Mouse (Mus musculus) lung, embryonic 14.5 days (tissue): ENCODE results near the gene Rps27l. TPM values are rescaled to one million over a fixed set of nuclear protein-coding genes. Genes with fewer than 3 reads are reported as not detected.

Source experiments
- ATAC-seq: fragments of 200-750 bp; cut with Nextera tagmentation; 2 replicates; pipeline ENCODE4 v1.8.0; 2017; ENCODE audit warnings: mild to moderate bottlenecking, moderate TSS enrichment, moderate library complexity; ENCODE audit not compliant: insufficient read depth
- DNase-seq: peaks from one replicate; pipeline ENCODE4 v3.0.0-alpha.2; 2015
- H3K27ac ChIP-seq: fragments of 300-500 bp; sonication (generic); 2 replicates; pipeline ENCODE4 v1.5.1; 2014; ENCODE audit warnings: low read depth, mild to moderate bottlenecking, moderate library complexity
- H3K27me3 ChIP-seq: fragments of 300-500 bp; sonication (generic); 2 replicates; pipeline ENCODE4 v1.6.1; 2014; ENCODE audit warnings: low read length, control low read depth; ENCODE audit not compliant: insufficient read depth
- H3K36me3 ChIP-seq: fragments of 300-500 bp; sonication (generic); 2 replicates; pipeline ENCODE4 v1.6.1; 2014; ENCODE audit warnings: control low read depth; ENCODE audit not compliant: insufficient read depth
- H3K4me1 ChIP-seq: fragments of 300-500 bp; sonication (generic); 2 replicates; pipeline ENCODE4 v1.6.1; 2014; ENCODE audit warnings: antibody characterized with exemption, control low read depth; ENCODE audit not compliant: insufficient read depth
- H3K4me2 ChIP-seq: fragments of 300-500 bp; sonication (generic); 2 replicates; pipeline ENCODE4 v1.6.1; 2014; ENCODE audit warnings: mild to moderate bottlenecking
- H3K4me3 ChIP-seq: fragments of 300-500 bp; sonication (generic); 2 replicates; pipeline ENCODE4 v1.5.1; 2014; ENCODE audit warnings: low read depth, low read length
- H3K9ac ChIP-seq: fragments of 300-500 bp; sonication (generic); 2 replicates; pipeline ENCODE4 v1.6.1; 2014
- H3K9me3 ChIP-seq: fragments of 300-500 bp; sonication (generic); 2 replicates; pipeline ENCODE4 v1.6.1; 2016; ENCODE audit warnings: low read depth, low read length, control low read depth
- CTCF ChIP-seq: IDR thresholded peaks from 2 replicates; pipeline ENCODE4 v1.5.1; 2016; ENCODE audit warnings: antibody characterized with exemption, low read depth
- WGBS: fragments of 180-500 bp; shearing (Covaris S2); extraction: QIAGEN DNeasy Blood & Tissue Kit; methylation state at CpG from one replicate; pipeline ENCODE4 v1.1.7; 2014; 5-methylcytosine and 5-hydroxymethylcytosine counted together
- polyA plus RNA-seq: library from polyadenylated mRNA; unstranded; fragments of >200 nt; fragmentation: Nextera tagmentation; extraction: Ambion mirVana; gene quantifications from 2 replicates; pipeline ENCODE4 v1.2.1, GENCODE M21; 2014

The Rps27l gene
- polyA plus RNA-seq, 1 experiment from 2014 or later: 656 TPM

DNA sequence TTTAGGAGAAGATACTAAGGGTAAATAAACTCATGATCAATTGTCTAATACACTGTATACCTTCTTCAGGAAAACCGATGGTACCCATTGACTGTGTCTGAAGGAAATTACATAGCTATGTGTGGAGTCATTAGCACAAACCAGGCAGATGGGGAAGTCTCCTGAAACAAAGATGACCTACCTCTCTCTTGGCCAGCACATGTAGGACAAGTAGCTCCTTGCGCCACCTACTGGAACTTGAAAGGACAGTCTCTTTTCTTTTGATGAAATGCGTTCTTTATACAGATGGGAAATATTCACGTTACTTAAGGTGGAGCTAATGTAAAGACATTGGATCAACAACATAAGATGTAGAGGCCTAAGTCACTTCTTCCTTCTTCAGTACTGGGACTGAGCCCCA lies 7.0 kb upstream of the Rps27l start:
- H3K27me3 ChIP-seq: no peaks in the 10 kb centered on the region
- H3K27ac ChIP-seq: no peak overlapping the region
- ATAC-seq: peak; percentile 49
- no peak overlapping the region for H3K4me2 ChIP-seq
- H3K9me3 ChIP-seq: no peaks in the 10 kb centered on the region
- no peaks in the 10 kb centered on the region for H3K36me3 ChIP-seq
- 9% methylated on average over 4 of the region's 4 CpGs for WGBS
- H3K4me1 ChIP-seq: no peaks in the 10 kb centered on the region
- peak; percentile 86 for TF ChIP-seq CTCF
- DNase-seq: peak; percentile 92
- no peak overlapping the region for H3K4me3 ChIP-seq
- no peak overlapping the region for H3K9ac ChIP-seq

DNA sequence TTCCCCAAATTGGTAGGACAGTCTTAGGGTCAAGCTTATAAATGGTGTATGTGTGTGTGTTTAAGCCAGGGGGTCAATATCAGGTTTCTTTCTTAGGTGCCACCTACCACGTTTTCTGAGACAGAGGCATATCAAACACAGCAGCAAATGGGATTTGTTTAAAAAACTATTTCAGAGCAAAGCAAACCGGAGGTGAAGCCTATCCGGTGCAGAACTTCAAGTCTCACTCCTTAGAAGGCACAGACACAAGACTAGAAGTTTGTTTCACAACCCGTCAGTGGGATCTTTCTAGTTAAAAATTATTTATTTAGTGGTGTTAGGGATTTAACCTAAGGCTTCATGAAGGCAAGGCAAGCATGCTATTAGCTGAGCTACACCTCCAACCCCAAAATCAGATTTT lies 725 bp upstream of the Rps27l start:
- TF ChIP-seq CTCF: no peak
- peak overlapping the region; percentile 96 for H3K27ac ChIP-seq
- H3K27me3 ChIP-seq: no peaks in the 10 kb centered on the region
- no peaks in the 10 kb centered on the region for H3K9me3 ChIP-seq
- peak overlapping the region; percentile 81 for H3K4me2 ChIP-seq
- H3K4me1 ChIP-seq: peaks cover 6% of the 10 kb centered on the region
- no peak for DNase-seq
- no peak for ATAC-seq
- H3K9ac ChIP-seq: peak overlapping the region; percentile 93
- H3K36me3 ChIP-seq: peaks cover 17% of the 10 kb centered on the region
- 7% methylated on average over 4 of the region's 4 CpGs for WGBS
- peak overlapping the region; percentile 94 for H3K4me3 ChIP-seq

DNA sequence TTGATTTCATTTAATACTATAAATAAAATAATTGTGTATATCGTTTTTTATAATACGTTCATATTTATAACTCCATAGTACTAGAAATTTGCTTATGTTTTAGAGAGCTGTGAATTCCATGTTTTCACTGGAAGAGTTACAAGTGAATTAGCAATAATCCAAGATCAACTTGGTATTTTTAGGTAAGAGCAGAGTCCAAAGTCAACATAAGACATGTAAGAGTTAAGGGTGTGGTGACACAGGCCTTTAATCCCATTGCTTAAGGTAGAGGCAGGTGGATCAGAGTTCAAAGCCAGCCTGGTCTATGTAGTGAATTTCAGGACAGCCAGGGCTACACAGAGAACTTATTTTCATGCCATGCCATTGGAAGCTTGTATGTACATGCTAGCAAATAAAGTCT lies 2.6 kb downstream of the Rps27l start:
- no peak for DNase-seq
- no peak overlapping the region for H3K9ac ChIP-seq
- no peak overlapping the region for H3K4me3 ChIP-seq
- no peak overlapping the region for H3K4me2 ChIP-seq
- H3K27me3 ChIP-seq: no peaks in the 10 kb centered on the region
- WGBS: 94% methylated on average over 2 of the region's 2 CpGs
- no peaks in the 10 kb centered on the region for H3K9me3 ChIP-seq
- no peak for ATAC-seq
- H3K36me3 ChIP-seq: peaks cover 17% of the 10 kb centered on the region
- no peak overlapping the region for H3K27ac ChIP-seq
- no peak for TF ChIP-seq CTCF
- peaks cover 6% of the 10 kb centered on the region for H3K4me1 ChIP-seq

DNA sequence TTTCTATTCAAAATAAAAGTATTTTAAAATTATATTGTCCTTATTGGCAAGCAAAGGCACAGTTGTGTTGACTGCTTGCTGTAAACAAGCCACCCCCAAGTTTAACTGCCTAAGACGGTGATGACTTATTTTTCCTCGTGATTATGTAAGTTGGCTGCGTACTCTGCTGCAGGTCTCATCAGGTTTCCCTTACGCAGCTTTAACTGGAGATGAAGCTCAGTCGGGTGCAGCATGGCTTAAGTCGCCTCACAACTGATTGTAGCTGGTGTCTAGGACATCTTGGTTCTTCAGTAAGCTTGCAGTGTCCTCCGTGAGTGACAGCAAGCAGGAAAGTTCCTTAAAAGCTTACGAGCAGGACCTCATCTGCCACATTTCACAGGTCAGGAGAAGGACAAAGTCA lies 6.4 kb downstream of the Rps27l start:
- Histone ChIP-seq H3K4me3 (no peak overlapping the region), H3K4me2 (no peak overlapping the region), H3K36me3 (peaks cover 19% of the 10 kb centered on the region), H3K9me3 (no peaks in the 10 kb centered on the region), H3K9ac (no peak overlapping the region), H3K4me1 (no peaks in the 10 kb centered on the region), H3K27ac (no peak overlapping the region), H3K27me3 (no peaks in the 10 kb centered on the region)
- ATAC-seq (no peak), DNase-seq (no peak)
- WGBS: 66% methylated on average over 8 of the region's 8 CpGs
- TF ChIP-seq CTCF: no peak

DNA sequence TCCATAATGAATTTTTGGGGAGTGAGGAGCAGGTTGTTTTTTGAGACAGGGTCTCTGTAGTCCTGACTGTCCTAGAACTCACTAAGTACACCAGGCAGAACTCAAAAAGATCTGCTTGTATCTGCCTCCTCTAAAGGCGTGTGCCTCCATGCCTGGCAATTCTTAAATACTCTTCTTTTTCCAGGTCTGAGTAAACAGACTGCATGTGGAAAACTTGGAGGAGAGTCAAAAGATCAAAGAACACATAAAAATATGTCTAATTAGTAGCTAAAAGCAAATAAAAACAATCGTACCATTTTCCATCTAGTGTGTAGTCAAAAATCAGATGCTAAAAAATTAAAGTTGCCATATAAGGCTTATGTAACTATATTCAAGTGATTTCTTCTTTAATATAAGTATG lies 7.0 kb downstream of the Rps27l start:
- no peak for ATAC-seq
- WGBS: 77% methylated on average over 2 of the region's 2 CpGs
- TF ChIP-seq CTCF: no peak

DNA sequence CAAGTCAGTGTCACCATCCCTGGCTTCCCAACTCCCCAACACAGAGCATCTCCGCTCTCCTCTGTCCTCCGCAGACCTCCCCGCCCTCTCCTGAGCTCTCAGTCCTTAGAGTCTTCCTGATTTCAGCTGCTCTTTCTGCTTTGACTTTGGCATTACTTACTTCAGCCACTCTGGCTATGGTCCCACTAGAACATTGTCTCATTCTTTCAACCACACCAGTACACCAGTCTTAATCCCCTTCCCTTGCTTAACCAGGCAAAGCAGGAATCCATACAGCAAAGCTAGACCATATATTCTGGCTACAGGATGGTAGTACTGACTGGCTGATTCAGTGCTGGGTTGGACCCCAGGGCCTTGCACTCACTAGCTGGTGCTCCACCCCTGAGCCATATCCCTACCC lies 11.6 kb downstream of the Rps27l start:
- no peak overlapping the region for H3K4me3 ChIP-seq
- 91% methylated on average over 3 of the region's 3 CpGs for WGBS

More for the DNA sequence above, 7.0 kb downstream of the Rps27l start:
- H3K27ac ChIP-seq: no peak overlapping the region
- H3K4me1 ChIP-seq: no peaks in the 10 kb centered on the region
- H3K9ac ChIP-seq: no peak overlapping the region
- H3K27me3 ChIP-seq: no peaks in the 10 kb centered on the region
- DNase-seq: no peak
- no peak overlapping the region for H3K4me3 ChIP-seq
- H3K36me3 ChIP-seq: peaks cover 14% of the 10 kb centered on the region
- H3K9me3 ChIP-seq: no peaks in the 10 kb centered on the region
- H3K4me2 ChIP-seq: no peak overlapping the region

DNA sequence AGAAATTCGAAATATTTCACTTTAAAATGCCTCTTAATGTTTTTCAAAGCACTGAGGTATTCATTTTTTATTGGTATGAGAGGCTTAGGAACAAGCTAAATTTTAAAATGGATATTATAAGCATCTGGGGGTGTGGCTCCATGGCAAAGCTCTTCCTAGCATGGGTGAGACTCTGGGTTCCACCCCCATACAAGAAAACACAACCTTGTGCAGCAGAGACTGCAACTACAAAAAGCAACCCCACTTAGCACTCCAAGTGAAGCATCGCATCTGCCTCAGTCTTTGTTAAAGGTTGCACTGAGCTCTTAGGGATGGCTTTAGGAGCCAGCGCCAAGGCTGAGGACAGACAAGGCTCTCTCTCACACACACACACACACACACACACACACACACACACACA lies 15.6 kb downstream of the Rps27l start:
- WGBS: 66% methylated on average over 3 of the region's 3 CpGs
- no peaks in the 10 kb centered on the region for H3K4me1 ChIP-seq
- no peak for DNase-seq
- no peak for TF ChIP-seq CTCF
- no peak overlapping the region for H3K4me3 ChIP-seq
- no peak for ATAC-seq
- no peaks in the 10 kb centered on the region for H3K36me3 ChIP-seq
- H3K27me3 ChIP-seq: no peaks in the 10 kb centered on the region
- H3K9ac ChIP-seq: no peak overlapping the region
- H3K27ac ChIP-seq: no peak overlapping the region
- H3K4me2 ChIP-seq: no peak overlapping the region
- no peaks in the 10 kb centered on the region for H3K9me3 ChIP-seq

More for the DNA sequence above, 11.6 kb downstream of the Rps27l start:
- Histone ChIP-seq H3K27me3 (no peaks in the 10 kb centered on the region), H3K36me3 (0 out of 2 replicates have a peak, but pooled peaks cover 3% of the 10 kb centered on the region), H3K4me2 (no peak overlapping the region), H3K9me3 (no peaks in the 10 kb centered on the region), H3K27ac (no peak overlapping the region), H3K9ac (no peak overlapping the region), H3K4me1 (no peaks in the 10 kb centered on the region)
- no peak for DNase-seq
- no peak for ATAC-seq
- TF ChIP-seq CTCF: no peak

DNA sequence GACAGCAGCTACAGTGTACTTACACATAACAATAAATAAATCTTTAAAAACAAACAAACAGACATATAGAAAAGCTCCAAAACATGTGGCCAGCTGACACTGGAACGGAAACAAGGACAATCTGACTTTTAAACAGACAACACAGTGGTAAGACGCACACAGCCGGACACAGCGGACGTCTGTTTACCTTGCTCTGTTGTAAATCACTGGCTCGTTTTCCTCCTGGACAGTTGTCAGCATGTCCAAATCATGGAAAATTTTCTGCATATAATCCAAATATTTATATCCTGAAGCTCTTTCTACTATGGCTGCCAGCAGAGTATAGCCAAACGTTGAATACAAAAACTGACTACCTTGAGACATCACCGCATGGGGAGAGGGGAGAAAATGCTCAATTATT lies 21.6 kb downstream of the Rps27l start:
- Histone ChIP-seq H3K9me3 (no peaks in the 10 kb centered on the region), H3K27me3 (no peaks in the 10 kb centered on the region), H3K27ac (no peak overlapping the region), H3K36me3 (peaks cover 13% of the 10 kb centered on the region; the same call in 1 of the 2 replicates), H3K4me2 (no peak overlapping the region), H3K4me1 (no peaks in the 10 kb centered on the region), H3K9ac (no peak overlapping the region), H3K4me3 (no peak overlapping the region)
- DNase-seq: peak; percentile 39
- no peak for ATAC-seq
- 52% methylated on average over 8 of the region's 8 CpGs for WGBS
- TF ChIP-seq CTCF: no peak
